8 mouse cellular contexts compared by ENCODE assay signal in genomic region chr2:65145421-65146117, GRCm38 (mm10).
DNase-seq lines count a peak whose midpoint lies in the region; ATAC-seq and TF ChIP-seq lines count a peak whose summit lies in the region.

No protein-coding gene starts in this region.

- TF ChIP-seq CTCF in MEL (IDR thresholded peaks at IDR 0.05 in 2 of 3, conservative IDR thresholded peaks at IDR 0.05 in 1 of 3; ENCODE audit: control insufficient read depth in 1 of 3, insufficient read depth in 1 of 3, low read depth in 2 of 3, low read length in 3 of 3, poor library complexity in 1 of 3, severe bottlenecking in 1 of 3): no peak
- peak; percentile 59 for TF ChIP-seq CTCF in hindbrain, postnatal 0 days (IDR thresholded peaks at IDR 0.05; ENCODE audit: low read depth)
- peak; percentile 28 for TF ChIP-seq CTCF in liver, adult 2 months (IDR thresholded peaks at IDR 0.05; ENCODE audit: low read depth, low read length)

- H3K4me1 ChIP-seq in MEL (ENCODE audit: control insufficient read depth in 1 of 2, insufficient read depth in 2 of 2, low read length in 2 of 2): no peaks in the 10 kb centered on the region
- no peaks in the 10 kb centered on the region for H3K4me1 ChIP-seq in forebrain, embryonic 12.5 days
- no peaks in the 10 kb centered on the region for H3K4me1 ChIP-seq in hindbrain, postnatal 0 days (ENCODE audit: insufficient read depth, low read length)
- H3K4me1 ChIP-seq in liver, adult 2 months (ENCODE audit: control insufficient read depth, insufficient read depth, low read length): no peaks in the 10 kb centered on the region

- H3K9ac ChIP-seq in MEL (ENCODE audit: control insufficient read depth, low read depth, low read length, poor library complexity, severe bottlenecking): no peak overlapping the region
- no peak overlapping the region for H3K9ac ChIP-seq in forebrain, embryonic 12.5 days
- no peak overlapping the region for H3K9ac ChIP-seq in hindbrain, postnatal 0 days (replicated peaks; ENCODE audit: low read length)
- H3K9ac ChIP-seq in liver, adult 2 months (ENCODE audit: low read depth, low read length): no peak overlapping the region

- peak; percentile 89; the same call in 1 of the 2 replicates for ATAC-seq in forebrain, embryonic 12.5 days (ENCODE audit: low FRiP score)
- ATAC-seq in hindbrain, postnatal 0 days: peak; percentile 90
- 0 out of 2 replicates have a peak, but pooled peaks have one; percentile 61 for ATAC-seq in monocyte, adult 5-6 weeks (replicated peaks; ENCODE audit: insufficient number of reproducible peaks, low FRiP score, low TSS enrichment, poor library complexity, severe bottlenecking)

- no peaks in the 10 kb centered on the region for H3K36me3 ChIP-seq in MEL (ENCODE audit: control insufficient read depth in 1 of 2, insufficient read depth in 2 of 2, low read length in 2 of 2)
- no peaks in the 10 kb centered on the region for H3K36me3 ChIP-seq in forebrain, embryonic 12.5 days (replicated peaks)
- no peaks in the 10 kb centered on the region for H3K36me3 ChIP-seq in hindbrain, postnatal 0 days (ENCODE audit: insufficient read depth, low read length)
- peaks cover 17% of the 10 kb centered on the region for H3K36me3 ChIP-seq in liver, adult 2 months (ENCODE audit: control insufficient read depth, insufficient read depth, low read length)

- TF ChIP-seq EP300 in MEL (IDR thresholded peaks at IDR 0.05; ENCODE audit: low read depth in 1 of 2, low read length in 2 of 2): no peak

- H3K27me3 ChIP-seq in MEL (ENCODE audit: control insufficient read depth in 1 of 2, insufficient read depth in 2 of 2, low read length in 2 of 2): no peaks in the 10 kb centered on the region
- no peaks in the 10 kb centered on the region for H3K27me3 ChIP-seq in forebrain, embryonic 12.5 days
- H3K27me3 ChIP-seq in hindbrain, postnatal 0 days (ENCODE audit: insufficient read depth, low read length): no peaks in the 10 kb centered on the region
- no peaks in the 10 kb centered on the region for H3K27me3 ChIP-seq in liver, adult 2 months (ENCODE audit: control insufficient read depth, insufficient read depth, low read length)

- H3K4me2 ChIP-seq in forebrain, embryonic 12.5 days: no peak overlapping the region
- H3K4me2 ChIP-seq in hindbrain, postnatal 0 days (ENCODE audit: low read depth, low read length): no peak overlapping the region

- no peak overlapping the region for H3K27ac ChIP-seq in MEL (ENCODE audit: control insufficient read depth, low read depth, low read length)
- H3K27ac ChIP-seq in forebrain, embryonic 12.5 days: no peak overlapping the region
- no peak overlapping the region for H3K27ac ChIP-seq in hindbrain, postnatal 0 days
- H3K27ac ChIP-seq in liver, adult 2 months (replicated peaks; ENCODE audit: insufficient read depth, low read depth, low read length): no peak overlapping the region

- H3K9me3 ChIP-seq in MEL (replicated peaks; ENCODE audit: insufficient read depth, low read length): no peaks in the 10 kb centered on the region
- H3K9me3 ChIP-seq in forebrain, embryonic 12.5 days: no peaks in the 10 kb centered on the region
- no peaks in the 10 kb centered on the region for H3K9me3 ChIP-seq in hindbrain, postnatal 0 days (ENCODE audit: low read length)

- no peaks in the 10 kb centered on the region for H3K79me2 ChIP-seq in MEL (ENCODE audit: control insufficient read depth, insufficient read depth, low read length, poor library complexity)
- H3K79me2 ChIP-seq in liver, adult 2 months (ENCODE audit: control insufficient read depth, insufficient read depth, low read length): peaks cover 3% of the 10 kb centered on the region; the same call in 1 of the 2 replicates

- intact Hi-C loops in left cerebral cortex, postnatal 36 days (cut with DNase I): loop anchor here (1.0 kb wide), 1 partner anchor 192 kb away; no protein-coding TSS in a partner anchor

- WGBS in forebrain, embryonic 12.5 days: 56% methylated on average over 6 of the region's 6 CpGs
- WGBS in hindbrain, postnatal 0 days: 50% methylated on average over 6 of the region's 6 CpGs
- WGBS in liver, adult 2 months: 48% methylated on average over 6 of the region's 6 CpGs

- peak; percentile 10 for DNase-seq in left cerebral cortex, adult 11 months (ENCODE audit: low spot score)
- no peak for DNase-seq in left cerebral cortex, postnatal 36 days (ENCODE audit: low spot score in 2 of 2)
- no peak for DNase-seq in MEL (ENCODE audit: low read depth, low spot score)
- peak; percentile 64 for DNase-seq in hindbrain, postnatal 0 days (ENCODE audit: low spot score)
- peak; percentile 73 for DNase-seq in liver, adult 2 months (ENCODE audit: extremely low read depth, low read depth, low spot score)
- DNase-seq in cerebellum, adult 8-10 months: no peak

- no peak overlapping the region for H3K4me3 ChIP-seq in MEL (ENCODE audit: control insufficient read depth in 1 of 2, insufficient read depth in 1 of 2, low read depth in 2 of 2, low read length in 2 of 2)
- H3K4me3 ChIP-seq in forebrain, embryonic 12.5 days (replicated peaks): no peak overlapping the region
- no peak overlapping the region for H3K4me3 ChIP-seq in hindbrain, postnatal 0 days (ENCODE audit: low read length)
- no peak overlapping the region for H3K4me3 ChIP-seq in liver, adult 2 months (ENCODE audit: insufficient read depth, low read depth, low read length)

- TF ChIP-seq RAD21 in MEL (IDR thresholded peaks at IDR 0.05; ENCODE audit: low read depth, low read length): peak; percentile 1

- no peak for TF ChIP-seq POLR2A in MEL (IDR thresholded peaks at IDR 0.05; ENCODE audit: control insufficient read depth in 1 of 2, insufficient read depth in 1 of 2, low read depth in 1 of 2, low read length in 2 of 2, poor library complexity in 1 of 2)
- TF ChIP-seq POLR2A in liver, adult 2 months (IDR thresholded peaks at IDR 0.05; ENCODE audit: extremely low read depth, insufficient read depth, low read length): no peak

TF ChIP-seq in MEL, 35 proteins besides CTCF, POLR2A, EP300 and RAD21:
- no peak for TF ChIP-seq GATA1 (IDR thresholded peaks at IDR 0.05; ENCODE audit: low read depth, low read length)
- no peak for TF ChIP-seq MAFK (IDR thresholded peaks at IDR 0.05; ENCODE audit: borderline replicate concordance, low read depth, low read length)
- no peak for TF ChIP-seq POLR2AphosphoS5 (IDR thresholded peaks at IDR 0.05; ENCODE audit: borderline replicate concordance, low read depth, low read length)
- no peak for TF ChIP-seq UBTF (IDR thresholded peaks at IDR 0.05; ENCODE audit: borderline replicate concordance, insufficient read depth, low read depth, low read length)
- no peak for TF ChIP-seq TBP (IDR thresholded peaks at IDR 0.05; ENCODE audit: low read depth, low read length)
- no peak for TF ChIP-seq JUND (IDR thresholded peaks at IDR 0.05; ENCODE audit: low read depth, low read length)
- TF ChIP-seq TAL1 (IDR thresholded peaks at IDR 0.05; ENCODE audit: low read length): no peak
- no peak for TF ChIP-seq TCF12 (IDR thresholded peaks at IDR 0.05; ENCODE audit: low read depth, low read length)
- no peak for TF ChIP-seq ZNF384 (IDR thresholded peaks at IDR 0.05; ENCODE audit: low read depth, low read length)
- TF ChIP-seq BHLHE40 (IDR thresholded peaks at IDR 0.05; ENCODE audit: borderline replicate concordance, low read depth, low read length): no peak
TF ChIP-seq in MEL: peak in this region for 0.

Comparison
In these comparisons a context has a peak if more than half of its experiments do, and no peak if none do; other contexts are left out.
1. DNase-seq: peak in left cerebral cortex, adult 11 months (single experiment), hindbrain, postnatal 0 days (single experiment) and liver, adult 2 months (single experiment); none in left cerebral cortex, postnatal 36 days (0 of 2), MEL (single experiment) and cerebellum, adult 8-10 months (single experiment).
2. CTCF ChIP-seq: peak in hindbrain, postnatal 0 days (single experiment) and liver, adult 2 months (single experiment); none in MEL (0 of 3).
3. Peak in every context shown above with its lines, with median percentiles within 50 percentile points of each other: ATAC-seq.